Mouse (Mus musculus) lung, postnatal 0 days (tissue): ENCODE data around the gene Etnk2. TPM values are rescaled to one million over a fixed set of nuclear protein-coding genes. Genes with fewer than 3 reads are reported as not detected.

ENCODE experiments used
- ATAC-seq: fragments of 200-750 bp; cut with Nextera tagmentation; 2 replicates; pipeline ENCODE4 v1.8.0; 2017; ENCODE audit warnings: moderate library complexity
- DNase-seq: peaks from one replicate; pipeline ENCODE4 v3.0.0-alpha.2; 2016; ENCODE audit warnings: low spot score
- H3K27ac ChIP-seq: fragments of 300-500 bp; sonication (generic); 2 replicates; pipeline ENCODE4 v1.5.1; 2014; ENCODE audit warnings: antibody characterized with exemption, mild to moderate bottlenecking, low read length, mixed read lengths
- H3K27me3 ChIP-seq: fragments of 300-500 bp; sonication (generic); replicated peaks from 2 replicates; pipeline ENCODE4 v1.6.1; 2014; ENCODE audit warnings: low read length, mixed read lengths; ENCODE audit not compliant: insufficient read depth
- H3K36me3 ChIP-seq: fragments of 300-500 bp; sonication (generic); 2 replicates; pipeline ENCODE4 v1.6.1; 2014; ENCODE audit warnings: low read length, mixed read lengths; ENCODE audit not compliant: insufficient read depth
- H3K4me1 ChIP-seq: fragments of 300-500 bp; sonication (generic); 2 replicates; pipeline ENCODE4 v1.6.1; 2014; ENCODE audit warnings: antibody characterized with exemption, low read depth, low read length, mixed read lengths; ENCODE audit not compliant: insufficient read depth
- H3K4me2 ChIP-seq: fragments of 300-500 bp; sonication (generic); replicated peaks from 2 replicates; pipeline ENCODE4 v1.6.1; 2014; ENCODE audit warnings: low read depth, mild to moderate bottlenecking, low read length, moderate library complexity, mixed read lengths
- H3K4me3 ChIP-seq: fragments of 300-500 bp; sonication (generic); 2 replicates; pipeline ENCODE4 v1.5.1; 2014; ENCODE audit warnings: low read depth, low read length
- H3K9ac ChIP-seq: fragments of 300-500 bp; sonication (generic); replicated peaks from 2 replicates; pipeline ENCODE4 v1.6.1; 2014; ENCODE audit warnings: low read depth, mild to moderate bottlenecking
- H3K9me3 ChIP-seq: fragments of 300-500 bp; sonication (generic); 2 replicates; pipeline ENCODE4 v1.6.1; 2016; ENCODE audit warnings: low read length, mixed read lengths
- CTCF ChIP-seq: IDR thresholded peaks from 2 replicates; pipeline ENCODE4 v1.5.1; 2016; ENCODE audit warnings: antibody characterized with exemption, mild to moderate bottlenecking
- EP300 ChIP-seq: IDR thresholded peaks from 2 replicates; pipeline ENCODE4 v1.6.1; 2016; ENCODE audit warnings: antibody characterized with exemption, mild to moderate bottlenecking, control low read depth
- WGBS: fragments of 180-500 bp; shearing (Covaris S2); extraction: QIAGEN DNeasy Blood & Tissue Kit; methylation state at CpG from one replicate; pipeline ENCODE4 v1.1.7; 2014; 5-methylcytosine and 5-hydroxymethylcytosine counted together
- polyA plus RNA-seq: library from polyadenylated mRNA; unstranded; fragments of >200 nt; fragmentation: Nextera tagmentation; extraction: Ambion mirVana; gene quantifications from 2 replicates; pipeline ENCODE4 v1.2.1, GENCODE M21; 2015

The Etnk2 gene
- polyA plus RNA-seq, 1 experiment from 2014 or later, result 0.81 TPM

DNA sequence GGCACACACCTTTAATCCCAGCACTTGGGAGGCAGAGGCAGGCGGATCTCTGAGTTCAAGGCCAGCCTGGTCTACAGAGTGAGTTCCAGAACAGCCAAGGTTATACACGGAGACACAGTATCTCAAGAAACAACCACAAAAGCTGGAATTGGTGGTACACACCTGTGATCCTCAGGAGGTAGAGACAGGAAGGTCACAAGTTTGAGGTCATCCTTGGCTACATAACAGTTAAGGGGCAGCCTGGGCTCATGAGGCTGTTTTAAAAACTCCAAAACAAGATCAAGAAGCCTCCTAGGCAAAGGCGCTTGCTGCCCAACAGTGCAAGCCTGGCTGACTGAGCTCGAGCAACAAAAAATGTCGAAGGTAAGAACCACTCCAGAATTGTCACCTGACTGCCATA is 33.3 kb downstream of the Etnk2 start:
- no peak overlapping the region for H3K27ac ChIP-seq
- peaks cover 7% of the 10 kb centered on the region; the same call in 1 of the 2 replicates for H3K4me1 ChIP-seq
- peaks cover 3% of the 10 kb centered on the region; the same call in 1 of the 2 replicates for H3K36me3 ChIP-seq
- no peak overlapping the region for H3K4me3 ChIP-seq
- no peak for TF ChIP-seq EP300
- no peak for TF ChIP-seq CTCF
- H3K9ac ChIP-seq, result no peak overlapping the region
- no peaks in the 10 kb centered on the region for H3K9me3 ChIP-seq
- no peak for DNase-seq
- no peak overlapping the region for H3K4me2 ChIP-seq
- ATAC-seq, result no peak
- H3K27me3 ChIP-seq, result no peaks in the 10 kb centered on the region
- WGBS, result 83% methylated on average over 5 of the region's 5 CpGs

GRCm38 (mm10) chr1:133397094-133397482 is 33.7 kb downstream of the Etnk2 start:
- WGBS, result 82% methylated on average over 5 of the region's 5 CpGs
- no peak for ATAC-seq
- no peaks in the 10 kb centered on the region for H3K27me3 ChIP-seq
- TF ChIP-seq CTCF, result no peak
- no peaks in the 10 kb centered on the region for H3K9me3 ChIP-seq
- H3K4me3 ChIP-seq, result no peak overlapping the region
- peak overlapping the region; percentile 69 for H3K27ac ChIP-seq
- no peak overlapping the region for H3K4me2 ChIP-seq
- H3K4me1 ChIP-seq, result peaks cover 7% of the 10 kb centered on the region; the same call in 1 of the 2 replicates
- H3K9ac ChIP-seq, result no peak overlapping the region
- H3K36me3 ChIP-seq, result no peaks in the 10 kb centered on the region
- DNase-seq, result no peak

GRCm38 (mm10) chr1:133397483-133398237 is 34.3 kb downstream of the Etnk2 start:
- no peaks in the 10 kb centered on the region for H3K9me3 ChIP-seq
- no peaks in the 10 kb centered on the region for H3K36me3 ChIP-seq
- no peaks in the 10 kb centered on the region for H3K27me3 ChIP-seq
- TF ChIP-seq EP300, result peak; percentile 61; the same call in 1 of the 2 replicates
- peak; percentile 31; the same call in 1 of the 2 replicates for TF ChIP-seq CTCF
- H3K4me3 ChIP-seq, result no peak overlapping the region
- no peak overlapping the region for H3K9ac ChIP-seq
- no peak overlapping the region for H3K4me2 ChIP-seq
- 16% methylated on average over 17 of the region's 17 CpGs for WGBS
- ATAC-seq (peak; percentile 63), DNase-seq (peak; percentile 74)
- peaks cover 7% of the 10 kb centered on the region; the same call in 1 of the 2 replicates for H3K4me1 ChIP-seq
- peak overlapping the region; percentile 69 for H3K27ac ChIP-seq

GRCm38 (mm10) chr1:133400014-133400725 is 36.8 kb downstream of the Etnk2 start:
- Histone ChIP-seq H3K4me2 (no peak overlapping the region), H3K4me1 (peaks cover 7% of the 10 kb centered on the region; the same call in 1 of the 2 replicates), H3K36me3 (no peaks in the 10 kb centered on the region), H3K27ac (peak overlapping the region; percentile 76), H3K4me3 (no peak overlapping the region), H3K9me3 (no peaks in the 10 kb centered on the region), H3K27me3 (no peaks in the 10 kb centered on the region), H3K9ac (no peak overlapping the region)
- TF ChIP-seq CTCF (peak; percentile 36), EP300 (peak; percentile 98)
- 42% methylated on average over 13 of the region's 13 CpGs for WGBS
- DNase-seq, result peak; percentile 70
- ATAC-seq, result peak; percentile 94

GRCm38 (mm10) chr1:133404005-133404404 is 40.6 kb downstream of the Etnk2 start:
- no peak overlapping the region for H3K27ac ChIP-seq
- no peak for TF ChIP-seq CTCF
- TF ChIP-seq EP300, result no peak
- H3K9me3 ChIP-seq, result no peaks in the 10 kb centered on the region
- 65% methylated on average over 4 of the region's 4 CpGs for WGBS
- DNase-seq (no peak), ATAC-seq (no peak)
- no peaks in the 10 kb centered on the region for H3K36me3 ChIP-seq
- H3K4me3 ChIP-seq, result no peak overlapping the region
- H3K27me3 ChIP-seq, result no peaks in the 10 kb centered on the region
- no peak overlapping the region for H3K4me2 ChIP-seq
- no peak overlapping the region for H3K9ac ChIP-seq
- peaks cover 9% of the 10 kb centered on the region; the same call in 1 of the 2 replicates for H3K4me1 ChIP-seq

DNA sequence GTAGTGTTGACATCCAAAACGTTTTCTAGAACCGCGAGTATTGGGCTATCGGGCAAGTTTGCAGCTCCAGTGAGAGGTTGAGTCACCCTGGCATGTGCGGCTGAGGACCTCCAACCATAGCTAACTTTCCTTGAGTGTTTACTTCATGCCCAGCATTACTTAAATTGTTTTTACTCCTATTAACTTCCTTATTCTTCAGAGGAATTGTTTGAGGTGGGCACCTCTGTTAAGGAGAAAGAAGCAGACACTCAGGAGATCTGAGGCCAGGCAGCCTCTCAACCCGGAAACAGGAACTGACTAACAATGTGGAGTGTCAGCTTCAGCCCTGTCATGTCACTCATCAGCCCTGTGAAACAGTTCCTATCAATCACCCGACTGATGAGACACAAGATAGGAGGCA is 43.2 kb downstream of the Etnk2 start:
- TF ChIP-seq EP300 (peak; percentile 74), CTCF (no peak)
- peak; percentile 68 for ATAC-seq
- H3K4me2 ChIP-seq, result no peak overlapping the region
- 36% methylated on average over 7 of the region's 7 CpGs for WGBS
- H3K27ac ChIP-seq, result peak overlapping the region; percentile 78
- no peaks in the 10 kb centered on the region for H3K27me3 ChIP-seq
- H3K4me1 ChIP-seq, result peaks cover 5% of the 10 kb centered on the region; the same call in 1 of the 2 replicates
- H3K4me3 ChIP-seq, result no peak overlapping the region
- no peaks in the 10 kb centered on the region for H3K9me3 ChIP-seq
- no peak overlapping the region for H3K9ac ChIP-seq
- DNase-seq, result peak; percentile 64
- no peaks in the 10 kb centered on the region for H3K36me3 ChIP-seq
